Mouse (Mus musculus): ENCODE results near the gene Olfr654. TPM values are rescaled to one million over a fixed set of nuclear protein-coding genes. Genes with fewer than 3 reads are reported as not detected.

Olfr654 gene
- polyA plus RNA-seq, 1 experiment, result not detected

Other genes starting within 250 kb of the Olfr654 start
- 0.08 TPM for gene Trim12c, start 233.7 kb upstream of the Olfr654 start, polyA plus RNA-seq (2012; fragmentation: generic; extraction: Trizol)
- not detected for gene Trim30b, start 217.1 kb upstream of the Olfr654 start, polyA plus RNA-seq (2012; fragmentation: generic; extraction: Trizol)
- gene Trim30c, start 186.2 kb upstream of the Olfr654 start, polyA plus RNA-seq (2012; fragmentation: generic; extraction: Trizol), result not detected
- gene Trim30a, start 121.8 kb upstream of the Olfr654 start, polyA plus RNA-seq (2012; fragmentation: generic; extraction: Trizol), result not detected
- gene Trim30d, start 79.2 kb upstream of the Olfr654 start, polyA plus RNA-seq (2012; fragmentation: generic; extraction: Trizol), result not detected
- not detected for gene Olfr651, start 36.9 kb upstream of the Olfr654 start, polyA plus RNA-seq (2012; fragmentation: generic; extraction: Trizol)
- not detected for gene Olfr652, start 26.1 kb upstream of the Olfr654 start, polyA plus RNA-seq (2012; fragmentation: generic; extraction: Trizol)
- not detected for gene Olfr653, start 9.7 kb upstream of the Olfr654 start, polyA plus RNA-seq (2012; fragmentation: generic; extraction: Trizol)
- gene Olfr655, start 14.8 kb downstream of the Olfr654 start, polyA plus RNA-seq (2012; fragmentation: generic; extraction: Trizol), result not detected
- gene Olfr656, start 26.9 kb downstream of the Olfr654 start, polyA plus RNA-seq (2012; fragmentation: generic; extraction: Trizol), result not detected
- not detected for gene Olfr657, start 37.8 kb downstream of the Olfr654 start, polyA plus RNA-seq (2012; fragmentation: generic; extraction: Trizol)
- not detected for gene Olfr658, start 60.3 kb downstream of the Olfr654 start, polyA plus RNA-seq (2012; fragmentation: generic; extraction: Trizol)
- not detected for gene Olfr659, start 79.7 kb downstream of the Olfr654 start, polyA plus RNA-seq (2012; fragmentation: generic; extraction: Trizol)
- not detected for gene Olfr661, start 99.5 kb downstream of the Olfr654 start, polyA plus RNA-seq (2012; fragmentation: generic; extraction: Trizol)
- 0.19 TPM for gene Usp17le, start 190.4 kb downstream of the Olfr654 start, polyA plus RNA-seq (2012; fragmentation: generic; extraction: Trizol)